Mouse (Mus musculus): Measurements from ENCODE around the gene Anapc7. TPM values are rescaled to one million over a fixed set of nuclear protein-coding genes. Genes with fewer than 3 reads are reported as not detected.
"Not testable (repeated sequence)": the region's sequence is repeated elsewhere in the genome, so short reads cannot be mapped to it uniquely, and the experiment has no call there.

Gene Anapc7
- total RNA-seq, 1 experiment from 2014 or later = 20.5 TPM

GRCm38 (mm10) chr5:122402160-122402559, 19.3 kb upstream of the Anapc7 start:
- ATAC-seq (replicated peaks; ENCODE audit: insufficient number of reproducible peaks, low FRiP score, low TSS enrichment, poor library complexity, severe bottlenecking) = no peak

GRCm38 (mm10) chr5:122402772-122403171, 18.7 kb upstream of the Anapc7 start:
- ATAC-seq (replicated peaks; ENCODE audit: insufficient number of reproducible peaks, low FRiP score, low TSS enrichment, poor library complexity, severe bottlenecking) = no peak

- ATAC-seq (replicated peaks; ENCODE audit: insufficient number of reproducible peaks, low FRiP score, low TSS enrichment, poor library complexity, severe bottlenecking) = no peak
These were observed 18.1 kb upstream of the Anapc7 start for GRCm38 (mm10) chr5:122403362-122403761.

DNA sequence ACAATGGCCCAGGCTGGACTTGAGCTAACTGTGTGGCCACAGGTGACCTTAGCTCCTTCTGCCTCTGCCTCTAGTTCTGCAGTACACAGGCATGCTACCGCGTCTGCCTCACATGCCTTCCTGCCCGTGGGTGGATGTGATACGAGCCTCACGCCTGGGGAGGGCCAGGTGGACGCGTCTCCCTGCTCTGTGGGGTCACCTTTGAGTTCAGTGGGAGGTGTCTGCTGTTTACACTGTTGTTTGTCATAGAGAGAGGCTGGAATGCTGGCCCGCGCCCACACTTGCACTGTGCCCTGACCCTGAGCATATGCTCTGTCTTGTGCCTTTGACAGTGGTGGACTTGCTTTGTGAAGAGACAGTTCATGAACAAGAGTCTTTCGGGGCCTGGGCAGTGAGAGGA, 16.0 kb upstream of the Anapc7 start:
- ATAC-seq (replicated peaks; ENCODE audit: insufficient number of reproducible peaks, low FRiP score, low TSS enrichment, poor library complexity, severe bottlenecking) = no peak

GRCm38 (mm10) chr5:122409692-122410645, 11.5 kb upstream of the Anapc7 start:
- ATAC-seq (replicated peaks; ENCODE audit: insufficient number of reproducible peaks, low FRiP score, low TSS enrichment, poor library complexity, severe bottlenecking) = peak; percentile 29; the same call in 1 of the 2 replicates

- no peak for ATAC-seq (replicated peaks; ENCODE audit: insufficient number of reproducible peaks, low FRiP score, low TSS enrichment, poor library complexity, severe bottlenecking)
These were observed 9.6 kb upstream of the Anapc7 start for GRCm38 (mm10) chr5:122411892-122412291.

DNA sequence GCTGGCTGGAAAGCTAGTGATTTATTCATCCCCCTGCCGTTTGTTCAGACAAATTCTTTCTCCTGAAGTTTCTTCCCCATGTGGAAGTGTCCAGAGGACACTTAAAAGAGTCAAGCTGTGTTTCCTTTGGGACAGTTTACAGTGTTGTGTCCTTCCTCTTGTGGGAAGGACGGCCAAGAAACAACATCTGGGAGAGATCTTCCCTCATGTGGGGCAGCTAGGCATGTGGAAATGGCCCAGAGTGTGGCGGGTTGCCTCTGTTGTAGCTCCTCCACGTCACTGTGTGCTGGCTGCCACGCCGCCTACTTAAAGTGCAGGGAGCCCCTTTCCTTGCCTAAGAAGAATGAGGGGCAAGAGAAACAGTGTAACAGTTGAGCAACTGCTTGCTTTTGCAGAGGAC, 8.7 kb upstream of the Anapc7 start:
- ATAC-seq (replicated peaks; ENCODE audit: insufficient number of reproducible peaks, low FRiP score, low TSS enrichment, poor library complexity, severe bottlenecking) = no peak

DNA sequence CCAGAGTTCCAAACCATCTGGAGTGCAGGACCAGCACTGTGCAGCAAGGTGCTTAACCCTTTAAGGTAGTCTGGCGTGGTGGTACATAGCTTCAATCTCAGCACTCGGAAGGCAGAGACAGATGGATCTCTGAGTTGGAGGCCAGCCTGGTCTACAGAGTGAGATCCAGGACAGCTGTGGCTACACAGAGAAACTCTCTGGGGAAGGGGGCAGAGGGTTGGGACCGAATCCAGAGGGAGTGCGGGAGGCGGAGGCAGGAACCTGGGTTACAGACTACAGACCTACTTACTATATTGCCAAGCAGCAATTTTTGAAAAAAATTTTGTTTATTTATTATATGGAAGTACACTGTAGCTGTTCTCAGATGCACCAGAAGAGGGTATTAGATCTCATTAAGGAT, 7.1 kb upstream of the Anapc7 start:
- ATAC-seq (replicated peaks; ENCODE audit: insufficient number of reproducible peaks, low FRiP score, low TSS enrichment, poor library complexity, severe bottlenecking) = no peak

DNA sequence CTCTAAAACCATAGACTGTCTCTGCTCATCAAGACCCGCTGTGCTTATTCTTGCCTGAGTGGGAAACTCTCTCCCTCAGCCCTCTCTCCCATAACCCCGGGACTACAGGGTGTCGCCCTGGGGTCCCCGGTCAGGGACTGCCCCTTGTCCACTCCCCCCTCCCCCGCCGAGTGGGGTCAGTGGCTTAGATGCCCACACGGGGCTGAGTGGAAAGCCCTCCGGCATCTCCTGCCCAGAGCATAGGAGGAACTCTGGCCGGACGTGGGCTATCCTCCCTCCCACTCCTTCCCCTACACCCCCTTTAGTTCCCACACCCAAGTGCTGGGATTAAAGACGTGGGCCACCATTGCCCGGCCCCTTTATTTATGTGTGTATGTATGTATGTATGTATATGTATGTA, 6.0 kb upstream of the Anapc7 start:
- ATAC-seq (replicated peaks; ENCODE audit: insufficient number of reproducible peaks, low FRiP score, low TSS enrichment, poor library complexity, severe bottlenecking) = no peak

DNA sequence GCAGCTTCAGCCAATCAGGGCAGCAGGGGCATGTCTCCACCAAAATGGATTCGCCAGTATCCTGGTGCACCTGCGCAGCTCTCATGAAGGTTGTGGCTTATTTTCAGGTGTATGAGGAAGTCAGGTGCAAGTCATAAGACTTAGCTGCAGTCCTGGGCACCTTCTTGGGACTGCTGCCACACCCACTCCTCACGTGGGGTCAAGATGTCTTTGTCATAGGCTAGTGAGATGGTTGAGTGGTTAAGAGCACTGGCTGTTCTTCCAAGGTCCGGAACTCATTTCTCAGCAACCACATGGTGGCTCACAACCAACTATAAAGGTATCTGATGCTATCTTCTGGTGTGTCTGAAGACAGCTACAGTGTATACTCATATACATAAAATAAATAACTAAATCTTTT, 817 bp upstream of the Anapc7 start:
- ATAC-seq (replicated peaks; ENCODE audit: insufficient number of reproducible peaks, low FRiP score, low TSS enrichment, poor library complexity, severe bottlenecking) = not testable (repeated sequence)

DNA sequence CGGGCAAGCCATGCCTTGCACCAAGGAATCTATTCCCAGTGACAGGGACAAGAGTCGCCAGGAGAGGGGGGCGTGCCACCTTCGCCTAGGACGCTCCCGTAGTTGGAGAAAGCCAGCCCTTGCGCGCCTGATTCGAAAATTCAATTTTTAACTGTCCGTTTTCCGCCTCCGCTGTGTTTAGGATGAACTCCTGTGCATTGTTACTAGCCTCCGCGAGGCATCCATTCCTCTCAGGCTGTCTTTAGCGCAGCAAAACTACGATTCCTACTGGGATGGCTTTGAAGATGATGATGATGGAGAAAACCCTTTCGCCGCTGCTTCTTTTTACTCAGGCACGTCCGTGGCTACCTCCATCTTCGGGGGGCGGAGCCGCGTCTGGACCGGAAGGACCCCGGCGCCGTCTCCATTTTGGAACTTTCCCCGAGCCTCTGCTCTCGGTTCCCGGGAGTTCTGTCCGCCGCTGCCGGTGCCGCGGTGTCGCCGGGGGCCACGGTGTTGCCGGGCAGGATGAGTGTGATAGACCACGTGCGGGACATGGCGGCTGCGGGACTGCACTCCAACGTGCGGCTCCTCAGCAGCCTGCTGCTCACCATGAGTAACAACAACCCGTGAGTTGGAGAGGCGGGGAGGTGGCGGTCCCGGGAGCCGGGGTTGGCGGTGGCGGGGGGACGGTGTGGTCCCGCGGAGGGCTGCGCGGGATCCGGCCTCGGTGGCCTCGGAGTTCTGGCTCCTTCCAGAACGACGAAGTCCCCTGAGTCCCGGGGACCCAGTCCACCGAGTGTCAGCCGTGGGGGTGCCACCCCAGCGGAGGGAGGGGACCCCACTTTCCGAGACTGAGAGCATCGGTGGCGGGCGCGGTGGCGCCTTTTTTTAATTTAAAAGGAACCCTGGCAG, 825 bp downstream of the Anapc7 start:
- ATAC-seq (replicated peaks; ENCODE audit: insufficient number of reproducible peaks, low FRiP score, low TSS enrichment, poor library complexity, severe bottlenecking) = peak; percentile 89

- ATAC-seq (replicated peaks; ENCODE audit: insufficient number of reproducible peaks, low FRiP score, low TSS enrichment, poor library complexity, severe bottlenecking) = no peak
These were observed 1.6 kb downstream of the Anapc7 start for GRCm38 (mm10) chr5:122423083-122423482.

GRCm38 (mm10) chr5:122425550-122425949, 4.1 kb downstream of the Anapc7 start:
- no peak for ATAC-seq (replicated peaks; ENCODE audit: insufficient number of reproducible peaks, low FRiP score, low TSS enrichment, poor library complexity, severe bottlenecking)

GRCm38 (mm10) chr5:122430036-122430775, 8.7 kb downstream of the Anapc7 start:
- no peak for ATAC-seq (replicated peaks; ENCODE audit: insufficient number of reproducible peaks, low FRiP score, low TSS enrichment, poor library complexity, severe bottlenecking)

GRCm38 (mm10) chr5:122431221-122431620, 9.7 kb downstream of the Anapc7 start:
- ATAC-seq (replicated peaks; ENCODE audit: insufficient number of reproducible peaks, low FRiP score, low TSS enrichment, poor library complexity, severe bottlenecking) = no peak

DNA sequence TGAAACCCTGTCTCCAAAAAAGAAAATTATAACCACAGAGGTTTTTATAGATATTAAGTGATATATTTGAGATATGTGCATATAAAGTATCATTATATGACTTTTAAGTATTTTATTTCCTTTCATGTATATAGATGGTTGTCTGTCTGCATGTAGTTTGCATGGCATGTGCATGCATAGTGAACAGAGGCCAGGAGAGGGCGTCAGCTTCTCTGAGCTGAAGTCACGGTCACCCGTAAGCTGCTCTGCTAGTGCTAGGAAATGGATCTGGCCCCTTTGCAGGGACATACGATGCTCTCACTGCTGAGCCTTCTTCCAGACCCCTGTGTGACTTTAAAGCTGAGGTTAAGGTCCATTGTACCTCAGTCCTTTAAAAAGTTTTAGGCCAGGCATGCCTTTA, 13.0 kb downstream of the Anapc7 start:
- no peak for ATAC-seq (replicated peaks; ENCODE audit: insufficient number of reproducible peaks, low FRiP score, low TSS enrichment, poor library complexity, severe bottlenecking)

GRCm38 (mm10) chr5:122439400-122440094, 18.1 kb downstream of the Anapc7 start:
- ATAC-seq (replicated peaks; ENCODE audit: insufficient number of reproducible peaks, low FRiP score, low TSS enrichment, poor library complexity, severe bottlenecking) = no peak

DNA sequence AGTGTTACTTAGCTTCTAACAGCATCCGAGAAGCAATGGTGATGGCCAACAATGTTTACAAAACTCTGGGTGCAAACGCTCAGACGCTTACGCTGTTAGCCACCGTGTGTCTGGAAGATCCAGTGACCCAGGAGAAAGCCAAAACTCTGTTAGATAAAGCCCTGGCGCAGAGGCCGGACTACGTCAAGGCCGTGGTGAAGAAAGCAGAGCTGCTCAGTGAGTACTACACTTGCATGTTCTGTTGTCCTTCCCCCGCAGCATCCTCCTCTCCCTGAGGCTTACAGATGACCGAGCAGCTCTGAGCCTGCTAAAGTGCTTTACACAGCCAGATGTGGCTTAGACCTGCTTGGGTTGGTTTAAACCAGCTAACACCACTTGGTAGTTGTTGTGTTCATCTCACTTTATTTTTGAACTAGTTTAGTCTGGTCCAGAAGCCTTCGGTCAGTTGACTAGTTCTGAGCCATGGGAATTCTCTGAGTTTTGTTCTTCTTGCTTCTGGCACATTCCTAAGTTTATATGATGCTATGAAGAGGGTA, 18.7 kb downstream of the Anapc7 start:
- ATAC-seq (replicated peaks; ENCODE audit: insufficient number of reproducible peaks, low FRiP score, low TSS enrichment, poor library complexity, severe bottlenecking) = no peak
